Mouse (Mus musculus): ENCODE data around the gene Atoh8. TPM values are rescaled to one million over a fixed set of nuclear protein-coding genes. Genes with fewer than 3 reads are reported as not detected.

Atoh8 gene
- polyA plus RNA-seq, 1 experiment from 2014 or later, result 19.8 TPM

DNA sequence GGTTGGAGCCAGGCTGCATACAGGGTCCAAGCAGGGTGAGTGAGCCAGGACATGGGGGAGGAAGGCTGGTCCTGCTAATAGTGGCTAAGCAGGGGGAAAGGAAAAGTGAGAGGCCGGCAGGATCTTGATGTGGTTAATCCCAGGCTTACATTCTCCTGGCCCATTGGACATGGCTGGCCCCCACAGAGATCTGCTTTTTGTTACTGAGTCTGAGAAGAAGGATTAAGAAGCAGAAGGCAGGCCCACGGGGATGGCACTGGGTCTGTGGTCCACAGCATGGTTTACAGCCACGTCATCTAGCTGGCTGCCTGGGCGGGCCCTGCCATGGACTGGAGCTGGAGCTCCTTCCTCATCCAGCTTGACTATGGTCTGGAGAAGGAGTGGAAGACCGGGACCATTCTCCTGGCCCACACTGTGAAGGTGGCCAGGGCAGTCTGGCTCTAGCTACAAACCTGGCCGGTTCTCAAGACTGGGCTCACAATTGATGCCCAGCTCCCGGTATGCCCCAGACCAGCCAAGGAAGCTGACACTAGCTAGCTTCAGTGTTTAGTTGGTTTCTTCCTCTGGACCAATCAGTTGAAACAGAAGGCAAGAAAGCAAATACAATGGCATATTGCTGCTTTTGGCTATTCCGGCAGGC lies 26.9 kb downstream of the Atoh8 start:
- WGBS, result 76% methylated on average over 8 of the region's 8 CpGs
- peaks cover 30% of the 10 kb centered on the region for H3K36me3 ChIP-seq
- peaks cover 3% of the 10 kb centered on the region; the same call in 1 of the 2 replicates for H3K27me3 ChIP-seq
- peaks cover 47% of the 10 kb centered on the region for H3K4me1 ChIP-seq
- no peak for ATAC-seq (ENCODE audit: insufficient number of reproducible peaks, insufficient read depth, low FRiP score, low TSS enrichment, low read depth)
- H3K9me3 ChIP-seq, result no peaks in the 10 kb centered on the region
- no peak overlapping the region for H3K4me3 ChIP-seq
- H3K9ac ChIP-seq, result no peak overlapping the region
- no peak overlapping the region for H3K4me2 ChIP-seq
- H3K27ac ChIP-seq, result no peak overlapping the region

DNA sequence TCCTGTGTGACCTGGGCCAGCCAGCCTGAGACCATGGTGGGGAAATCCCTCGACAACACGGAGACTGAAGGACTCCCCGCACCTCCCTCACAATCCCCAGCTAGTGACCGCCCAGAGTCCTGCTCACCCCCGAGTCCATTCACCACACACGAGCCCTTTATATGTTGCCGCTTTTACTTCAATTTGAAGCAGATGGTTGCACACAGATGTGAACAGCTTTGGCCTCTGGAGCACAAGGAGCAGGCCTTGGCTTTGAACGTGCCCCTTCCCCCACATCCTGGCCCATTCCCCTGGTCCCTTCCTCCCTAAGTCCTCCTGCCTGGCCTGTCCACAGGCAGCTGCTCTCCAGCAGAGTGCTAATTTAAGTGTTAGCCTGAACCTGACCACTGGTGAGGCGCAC lies 29.4 kb downstream of the Atoh8 start:
- WGBS, result 41% methylated on average over 9 of the region's 9 CpGs
- ATAC-seq (ENCODE audit: insufficient number of reproducible peaks, insufficient read depth, low FRiP score, low TSS enrichment, low read depth), result no peak
- H3K36me3 ChIP-seq, result peaks cover 30% of the 10 kb centered on the region
- no peak overlapping the region for H3K9ac ChIP-seq
- peaks cover 3% of the 10 kb centered on the region; the same call in 1 of the 2 replicates for H3K27me3 ChIP-seq
- H3K4me3 ChIP-seq, result no peak overlapping the region
- H3K4me2 ChIP-seq, result no peak overlapping the region
- no peaks in the 10 kb centered on the region for H3K9me3 ChIP-seq
- H3K4me1 ChIP-seq, result peaks cover 43% of the 10 kb centered on the region
- H3K27ac ChIP-seq, result no peak overlapping the region

GRCm38 (mm10) chr6:72204858-72205257 lies 30.5 kb downstream of the Atoh8 start:
- 47% methylated on average over 7 of the region's 7 CpGs for WGBS

GRCm38 (mm10) chr6:72203279-72203678 lies 32.1 kb downstream of the Atoh8 start:
- Histone ChIP-seq H3K4me2 (no peak overlapping the region), H3K9me3 (no peaks in the 10 kb centered on the region), H3K36me3 (peaks cover 30% of the 10 kb centered on the region), H3K4me1 (peaks cover 38% of the 10 kb centered on the region), H3K27me3 (peaks cover 3% of the 10 kb centered on the region; the same call in 1 of the 2 replicates), H3K27ac (no peak overlapping the region), H3K4me3 (no peak overlapping the region), H3K9ac (no peak overlapping the region)
- ATAC-seq (ENCODE audit: insufficient number of reproducible peaks, insufficient read depth, low FRiP score, low TSS enrichment, low read depth), result no peak
- 78% methylated on average over 5 of the region's 5 CpGs for WGBS

More at GRCm38 (mm10) chr6:72204858-72205257, 30.5 kb downstream of the Atoh8 start:
- no peak for ATAC-seq (ENCODE audit: insufficient number of reproducible peaks, insufficient read depth, low FRiP score, low TSS enrichment, low read depth)
- Histone ChIP-seq H3K4me3 (no peak overlapping the region), H3K27ac (no peak overlapping the region), H3K9me3 (no peaks in the 10 kb centered on the region), H3K4me1 (peaks cover 47% of the 10 kb centered on the region), H3K27me3 (peaks cover 3% of the 10 kb centered on the region; the same call in 1 of the 2 replicates), H3K4me2 (no peak overlapping the region), H3K36me3 (peaks cover 30% of the 10 kb centered on the region), H3K9ac (peak overlapping the region; percentile 4; the same call in 1 of the 2 replicates)

GRCm38 (mm10) chr6:72202732-72203131 lies 32.6 kb downstream of the Atoh8 start:
- H3K4me1 ChIP-seq, result peaks cover 38% of the 10 kb centered on the region
- H3K9ac ChIP-seq, result no peak overlapping the region
- no peak overlapping the region for H3K27ac ChIP-seq
- peaks cover 25% of the 10 kb centered on the region for H3K36me3 ChIP-seq
- 77% methylated on average over 5 of the region's 5 CpGs for WGBS
- H3K9me3 ChIP-seq, result no peaks in the 10 kb centered on the region
- no peaks in the 10 kb centered on the region for H3K27me3 ChIP-seq
- no peak overlapping the region for H3K4me2 ChIP-seq
- ATAC-seq (ENCODE audit: insufficient number of reproducible peaks, insufficient read depth, low FRiP score, low TSS enrichment, low read depth), result no peak
- H3K4me3 ChIP-seq, result no peak overlapping the region

GRCm38 (mm10) chr6:72200595-72201256 lies 34.7 kb downstream of the Atoh8 start:
- Histone ChIP-seq H3K4me3 (no peak overlapping the region), H3K27ac (no peak overlapping the region), H3K27me3 (no peaks in the 10 kb centered on the region), H3K9ac (no peak overlapping the region), H3K9me3 (peaks cover under 1% of the 10 kb centered on the region; the same call in 1 of the 2 replicates), H3K4me1 (peaks cover 33% of the 10 kb centered on the region), H3K36me3 (peaks cover 9% of the 10 kb centered on the region; the same call in 1 of the 2 replicates), H3K4me2 (no peak overlapping the region)
- no peak for ATAC-seq (ENCODE audit: insufficient number of reproducible peaks, insufficient read depth, low FRiP score, low TSS enrichment, low read depth)
- 38% methylated on average over 11 of the region's 11 CpGs for WGBS

DNA sequence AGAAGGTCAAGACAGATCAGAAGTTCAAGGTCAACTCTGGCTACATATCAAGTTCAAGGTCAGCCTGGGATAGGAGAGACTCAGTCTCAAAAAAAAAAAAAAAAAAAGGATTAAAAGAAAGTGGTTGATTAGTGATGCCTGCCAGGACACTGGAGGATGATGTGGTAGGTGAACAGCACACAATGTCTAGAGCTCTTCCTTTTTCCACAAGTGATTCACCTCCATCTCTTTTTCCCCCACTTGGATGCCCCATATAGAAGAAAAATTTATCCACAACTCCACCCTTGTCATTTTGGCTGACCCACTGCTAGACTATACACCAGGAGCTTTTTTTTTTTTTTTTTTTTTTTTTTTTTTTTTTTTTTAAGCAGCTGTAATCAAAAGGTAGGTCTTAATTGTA lies 37.9 kb downstream of the Atoh8 start:
- no peak for ATAC-seq (ENCODE audit: insufficient number of reproducible peaks, insufficient read depth, low FRiP score, low TSS enrichment, low read depth)
- H3K9me3 ChIP-seq, result peaks cover 4% of the 10 kb centered on the region; the same call in 1 of the 2 replicates
- H3K27ac ChIP-seq, result no peak overlapping the region
- peaks cover 14% of the 10 kb centered on the region for H3K4me1 ChIP-seq
- no peaks in the 10 kb centered on the region for H3K27me3 ChIP-seq
- H3K4me2 ChIP-seq, result no peak overlapping the region
- H3K4me3 ChIP-seq, result no peak overlapping the region
- H3K9ac ChIP-seq, result no peak overlapping the region
- no peaks in the 10 kb centered on the region for H3K36me3 ChIP-seq

GRCm38 (mm10) chr6:72196660-72197059 lies 38.7 kb downstream of the Atoh8 start:
- no peak overlapping the region for H3K4me2 ChIP-seq
- 0 out of 2 replicates have a peak, but pooled peaks have one; percentile 11 for ATAC-seq (ENCODE audit: insufficient number of reproducible peaks, insufficient read depth, low FRiP score, low TSS enrichment, low read depth)
- H3K27ac ChIP-seq, result no peak overlapping the region
- no peaks in the 10 kb centered on the region for H3K27me3 ChIP-seq
- no peaks in the 10 kb centered on the region for H3K36me3 ChIP-seq
- 47% methylated on average over 3 of the region's 3 CpGs for WGBS
- H3K4me3 ChIP-seq, result no peak overlapping the region
- H3K9me3 ChIP-seq, result peaks cover 4% of the 10 kb centered on the region; the same call in 1 of the 2 replicates
- H3K4me1 ChIP-seq, result peaks cover 14% of the 10 kb centered on the region
- H3K9ac ChIP-seq, result no peak overlapping the region

DNA sequence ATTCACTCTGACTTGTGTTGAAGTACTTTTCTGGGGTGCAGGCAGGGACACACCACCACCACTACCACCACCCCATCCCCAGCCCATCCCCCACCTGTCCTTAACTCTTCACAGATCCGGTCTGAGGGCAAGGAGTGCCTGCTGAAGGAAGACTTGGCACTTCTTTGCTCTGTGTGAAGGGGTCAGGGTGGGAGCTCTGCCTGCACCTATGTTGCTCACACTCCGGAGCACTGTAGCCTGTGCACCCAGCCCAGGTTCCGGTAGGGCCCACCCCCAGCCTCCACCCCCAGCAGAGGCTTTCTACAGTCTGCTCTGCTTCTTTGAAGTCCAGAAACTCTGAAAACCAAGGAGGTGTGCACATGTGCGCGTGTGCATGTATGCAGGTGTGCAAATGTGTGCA lies 44.8 kb downstream of the Atoh8 start:
- Histone ChIP-seq H3K4me2 (no peak overlapping the region), H3K36me3 (no peaks in the 10 kb centered on the region), H3K4me1 (peaks cover 40% of the 10 kb centered on the region), H3K9ac (no peak overlapping the region), H3K27ac (no peak overlapping the region), H3K27me3 (peaks cover 11% of the 10 kb centered on the region; the same call in 1 of the 2 replicates), H3K4me3 (no peak overlapping the region), H3K9me3 (0 out of 2 replicates have a peak, but pooled peaks cover 2% of the 10 kb centered on the region)
- WGBS, result 45% methylated on average over 5 of the region's 5 CpGs
- no peak for ATAC-seq (ENCODE audit: insufficient number of reproducible peaks, insufficient read depth, low FRiP score, low TSS enrichment, low read depth)

DNA sequence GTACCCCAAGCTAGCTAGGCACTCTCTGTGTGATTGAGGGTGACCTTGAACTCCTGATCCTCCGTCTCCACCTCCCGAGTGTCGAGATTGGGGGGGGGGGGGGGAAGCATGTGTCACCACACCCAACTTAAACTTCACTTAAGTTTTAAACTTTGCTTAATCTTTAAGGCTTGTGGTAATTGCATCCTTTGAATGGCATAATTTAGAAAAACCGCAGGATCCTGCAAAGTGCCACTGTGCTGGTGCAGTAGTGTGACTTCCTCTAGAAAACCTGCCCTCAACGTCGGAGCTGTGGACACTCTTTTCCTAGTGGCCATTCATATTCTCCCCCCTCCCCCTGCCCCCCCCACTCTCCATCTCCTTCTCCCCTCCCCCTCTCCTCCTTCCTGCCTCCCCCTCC lies 45.3 kb downstream of the Atoh8 start:
- no peaks in the 10 kb centered on the region for H3K9me3 ChIP-seq
- H3K27me3 ChIP-seq, result peaks cover 11% of the 10 kb centered on the region; the same call in 1 of the 2 replicates
- no peak overlapping the region for H3K27ac ChIP-seq
- no peaks in the 10 kb centered on the region for H3K36me3 ChIP-seq
- peak overlapping the region; percentile 61; the same call in 1 of the 2 replicates for H3K4me2 ChIP-seq
- WGBS, result 23% methylated on average over 6 of the region's 6 CpGs
- H3K9ac ChIP-seq, result no peak overlapping the region
- H3K4me3 ChIP-seq, result no peak overlapping the region
- no peak for ATAC-seq (ENCODE audit: insufficient number of reproducible peaks, insufficient read depth, low FRiP score, low TSS enrichment, low read depth)
- H3K4me1 ChIP-seq, result peaks cover 40% of the 10 kb centered on the region

DNA sequence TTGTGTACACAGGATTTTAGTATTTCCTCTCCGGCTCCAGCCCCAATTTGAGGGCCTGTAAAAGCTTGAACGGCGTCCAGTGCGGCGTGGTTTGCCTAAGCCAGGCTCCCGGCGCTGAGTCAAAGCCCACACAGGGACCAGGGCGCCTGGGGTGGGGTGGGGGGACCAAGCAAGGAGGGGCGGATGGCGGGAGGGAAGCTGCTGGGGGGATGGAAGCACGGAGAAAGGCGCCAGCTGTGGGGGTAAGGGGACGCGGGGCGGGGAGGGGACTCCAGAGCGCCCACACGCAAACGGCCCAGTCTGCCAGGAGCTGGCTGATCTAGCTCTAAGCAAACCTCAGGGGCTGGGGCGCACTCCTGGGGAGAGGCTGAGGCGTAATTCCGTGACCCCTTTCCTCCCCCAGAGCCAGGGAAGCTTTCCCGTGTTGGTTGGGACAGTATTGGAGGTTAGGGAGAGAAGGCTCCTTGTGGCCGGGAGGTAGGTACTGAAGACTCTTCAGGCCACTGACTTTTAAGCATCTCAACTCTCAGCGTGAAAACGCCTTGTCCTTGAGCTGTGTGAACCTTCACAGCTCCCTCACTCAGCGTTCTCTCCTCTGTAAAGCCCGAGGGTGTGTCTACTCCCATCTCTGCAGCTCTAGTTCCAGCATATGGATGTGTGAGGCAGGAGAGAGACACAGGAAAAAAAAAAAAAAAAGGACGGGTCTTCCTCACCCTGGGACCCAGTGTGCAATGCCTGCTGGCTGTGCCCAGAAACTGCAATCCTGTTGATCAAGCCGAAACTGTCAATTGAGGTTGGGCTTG lies 46.1 kb downstream of the Atoh8 start:
- ATAC-seq (ENCODE audit: insufficient number of reproducible peaks, insufficient read depth, low FRiP score, low TSS enrichment, low read depth), result peak; percentile 57
- Histone ChIP-seq H3K9me3 (no peaks in the 10 kb centered on the region), H3K4me3 (peak overlapping the region; percentile 27), H3K27me3 (peaks cover 11% of the 10 kb centered on the region; the same call in 1 of the 2 replicates), H3K9ac (peak overlapping the region; percentile 61), H3K4me2 (peak overlapping the region; percentile 61), H3K27ac (peak overlapping the region; percentile 75), H3K4me1 (peaks cover 40% of the 10 kb centered on the region), H3K36me3 (no peaks in the 10 kb centered on the region)
- 2% methylated on average over 29 of the region's 29 CpGs for WGBS
